Mouse (Mus musculus) limb, embryonic 14.5 days (tissue): ENCODE results near the gene Phox2a. TPM values are rescaled to one million over a fixed set of nuclear protein-coding genes. Genes with fewer than 3 reads are reported as not detected.

Experiments
- ATAC-seq: fragments of 200-750 bp; cut with Nextera tagmentation; 2 replicates; pipeline ENCODE4 v1.8.0; 2017; ENCODE audit warnings: low read depth, moderate number of reproducible peaks, moderate TSS enrichment; ENCODE audit not compliant: low FRiP score
- DNase-seq: peaks from one replicate; pipeline ENCODE4 v3.0.0-alpha.2; 2015; ENCODE audit warnings: low spot score
- H3K27ac ChIP-seq: fragments of 300-500 bp; sonication (generic); replicated peaks from 2 replicates; pipeline ENCODE4 v1.5.1; 2014; ENCODE audit warnings: low read depth, mild to moderate bottlenecking, low read length, moderate library complexity, mixed read lengths
- H3K27me3 ChIP-seq: fragments of 300-500 bp; sonication (generic); 2 replicates; pipeline ENCODE4 v1.6.1; 2014; ENCODE audit warnings: low read length, mixed read lengths; ENCODE audit not compliant: control insufficient read depth, insufficient read depth
- H3K36me3 ChIP-seq: fragments of 300-500 bp; sonication (generic); 2 replicates; pipeline ENCODE4 v1.6.1; 2014; ENCODE audit warnings: mild to moderate bottlenecking, low read length, moderate library complexity, mixed read lengths; ENCODE audit not compliant: control insufficient read depth, insufficient read depth
- H3K4me1 ChIP-seq: fragments of 300-500 bp; sonication (generic); 2 replicates; pipeline ENCODE4 v1.6.1; 2014; ENCODE audit warnings: antibody characterized with exemption, low read length, mixed read lengths; ENCODE audit not compliant: control insufficient read depth, insufficient read depth
- H3K4me2 ChIP-seq: fragments of 300-500 bp; sonication (generic); replicated peaks from 2 replicates; pipeline ENCODE4 v1.6.1; 2014; ENCODE audit warnings: low read depth, mild to moderate bottlenecking, low read length, moderate library complexity; ENCODE audit not compliant: severe bottlenecking
- H3K4me3 ChIP-seq: fragments of 300-500 bp; sonication (generic); replicated peaks from 2 replicates; pipeline ENCODE4 v1.5.1; 2014; ENCODE audit warnings: low read length
- H3K9ac ChIP-seq: fragments of 300-500 bp; sonication (generic); 2 replicates; pipeline ENCODE4 v1.6.1; 2014; ENCODE audit warnings: mild to moderate bottlenecking, low read depth, low read length, moderate library complexity; ENCODE audit not compliant: severe bottlenecking
- H3K9me3 ChIP-seq: fragments of 300-500 bp; sonication (generic); 2 replicates; pipeline ENCODE4 v1.6.1; 2016; ENCODE audit warnings: low read length; ENCODE audit not compliant: control insufficient read depth
- POLR2A ChIP-seq: fragments of 200-500 bp; IDR thresholded peaks from 2 replicates; pipeline ENCODE4 v1.8.0; 2012; ENCODE audit warnings: inconsistent platforms, mild to moderate bottlenecking, moderate library complexity, borderline replicate concordance; ENCODE audit not compliant: insufficient read depth, insufficient read length; ENCODE audit errors: extremely low read depth
- WGBS: fragments of 180-500 bp; shearing (Covaris S2); extraction: QIAGEN DNeasy Blood & Tissue Kit; methylation state at CpG from one replicate; pipeline ENCODE4 v1.1.7; 2014; 5-methylcytosine and 5-hydroxymethylcytosine counted together
- polyA plus RNA-seq, 2 experiments: library from polyadenylated mRNA; depleted of rRNA in 1 of 2; stranded (reverse) in 1 of 2; unstranded in 1 of 2; fragments of >200 nt; fragmentation: Nextera tagmentation in 1 of 2; extraction: Ambion mirVana in 1 of 2; gene quantifications; 2 replicates each; pipeline versions ENCODE4 v1.2.1 to v1.2.3; 2012 to 2014

The Phox2a gene
- polyA plus RNA-seq, 2 experiments, result 0.26 to 0.41 TPM

- H3K27ac ChIP-seq, result no peak overlapping the region
- 2% methylated on average over 34 of the region's 35 CpGs for WGBS
- DNase-seq (no peak), ATAC-seq (no peak)
- no peak overlapping the region; the same call in 1 of the 2 replicates for H3K9ac ChIP-seq
- peaks cover 21% of the 10 kb centered on the region for H3K4me1 ChIP-seq
- H3K36me3 ChIP-seq, result peaks cover 23% of the 10 kb centered on the region
- H3K4me3 ChIP-seq, result peak overlapping the region; percentile 43
- peaks cover 70% of the 10 kb centered on the region for H3K27me3 ChIP-seq
- no peak for TF ChIP-seq POLR2A
- peak overlapping the region; percentile 39 for H3K4me2 ChIP-seq
- H3K9me3 ChIP-seq, result no peaks in the 10 kb centered on the region
Observed at GRCm38 (mm10) chr7:101820295-101821030, 2.4 kb downstream of the Phox2a start.

- Histone ChIP-seq H3K36me3 (peaks cover 36% of the 10 kb centered on the region), H3K27me3 (peaks cover 61% of the 10 kb centered on the region), H3K9ac (peak overlapping the region; percentile 61), H3K4me3 (peak overlapping the region; percentile 43), H3K9me3 (no peaks in the 10 kb centered on the region), H3K4me1 (peaks cover 21% of the 10 kb centered on the region), H3K27ac (no peak overlapping the region), H3K4me2 (peak overlapping the region; percentile 90)
- peak; percentile 56 for ATAC-seq
- 0% methylated on average over 33 of the region's 71 CpGs for WGBS
- DNase-seq, result peak; percentile 59
- no peak for TF ChIP-seq POLR2A
Observed at GRCm38 (mm10) chr7:101821571-101822501, 3.7 kb downstream of the Phox2a start.

- TF ChIP-seq POLR2A, result no peak
- Histone ChIP-seq H3K36me3 (peaks cover 49% of the 10 kb centered on the region), H3K4me1 (peaks cover 16% of the 10 kb centered on the region; the same call in 1 of the 2 replicates), H3K9ac (no peak overlapping the region), H3K4me2 (no peak overlapping the region), H3K4me3 (no peak overlapping the region), H3K9me3 (no peaks in the 10 kb centered on the region), H3K27ac (no peak overlapping the region), H3K27me3 (peaks cover 48% of the 10 kb centered on the region)
- DNase-seq (peak; percentile 43), ATAC-seq (no peak)
- 34% methylated on average over 31 of the region's 32 CpGs for WGBS
Observed at GRCm38 (mm10) chr7:101822836-101823757, 5.0 kb downstream of the Phox2a start.

GRCm38 (mm10) chr7:101823758-101824630 is 5.9 kb downstream of the Phox2a start:
- DNase-seq, result no peak
- 85% methylated on average over 17 of the region's 18 CpGs for WGBS
- Histone ChIP-seq H3K4me2 (no peak overlapping the region), H3K4me1 (peaks cover 13% of the 10 kb centered on the region; the same call in 1 of the 2 replicates), H3K36me3 (peaks cover 58% of the 10 kb centered on the region), H3K4me3 (no peak overlapping the region), H3K9ac (no peak overlapping the region), H3K27me3 (peaks cover 40% of the 10 kb centered on the region), H3K9me3 (no peaks in the 10 kb centered on the region), H3K27ac (no peak overlapping the region)
- TF ChIP-seq POLR2A, result no peak
- ATAC-seq, result no peak
